Mouse (Mus musculus) spleen, postnatal 4 days (tissue): ENCODE measurements around the gene Zfp429.
A peak's percentile ranks its signal among the peaks of the same experiment; 100 is the strongest.
"Not testable (repeated sequence)": the region's sequence is repeated elsewhere in the genome, so short reads cannot be mapped to it uniquely, and the experiment has no call there.

ENCODE experiments used
- DNase-seq, 2 experiments: peaks; one replicate each; pipeline ENCODE4 v3.0.0; 2022; ENCODE audit warnings: low spot score in 2 of 2

Zfp429 gene

DNA sequence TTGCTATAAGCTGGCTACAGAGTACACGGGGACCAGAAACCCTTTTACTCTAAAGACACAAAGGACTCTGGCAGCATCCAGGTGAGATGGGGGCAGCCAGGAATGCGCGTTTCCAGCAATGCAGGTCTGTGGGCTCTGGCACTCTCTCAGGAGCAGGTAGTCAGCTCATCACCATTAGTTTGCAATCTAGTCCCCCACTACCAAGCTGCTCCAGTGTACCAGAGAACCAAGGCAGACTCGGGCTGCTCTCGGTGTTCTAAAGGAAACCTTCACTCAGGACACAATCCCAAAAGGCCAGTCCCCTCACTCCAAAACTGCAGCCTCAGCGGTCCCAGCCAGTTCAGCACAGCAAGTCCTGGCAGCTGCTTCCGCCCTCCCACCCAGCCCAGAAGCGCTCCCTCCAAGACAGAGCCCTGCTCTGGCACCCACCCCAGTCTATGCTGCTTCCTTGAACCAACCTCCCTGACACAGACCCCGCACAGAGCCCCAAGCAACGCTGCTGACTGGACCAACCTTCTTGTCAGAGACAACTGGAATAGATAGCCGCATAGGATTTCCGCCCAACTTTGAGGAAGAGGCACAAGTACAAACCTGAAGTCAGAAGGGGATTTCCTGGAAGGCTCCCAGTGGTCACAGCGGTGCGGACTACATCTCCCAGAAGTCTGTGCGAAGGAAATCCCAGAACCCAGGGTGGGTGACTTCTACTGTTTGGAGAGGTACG lies at the start of gene Zfp429:
Gene Zfp429, minus strand, starts transcription at position 637 of the 721 bp plus-strand sequence.
- peak; percentile 56 to 72 for DNase-seq

DNA sequence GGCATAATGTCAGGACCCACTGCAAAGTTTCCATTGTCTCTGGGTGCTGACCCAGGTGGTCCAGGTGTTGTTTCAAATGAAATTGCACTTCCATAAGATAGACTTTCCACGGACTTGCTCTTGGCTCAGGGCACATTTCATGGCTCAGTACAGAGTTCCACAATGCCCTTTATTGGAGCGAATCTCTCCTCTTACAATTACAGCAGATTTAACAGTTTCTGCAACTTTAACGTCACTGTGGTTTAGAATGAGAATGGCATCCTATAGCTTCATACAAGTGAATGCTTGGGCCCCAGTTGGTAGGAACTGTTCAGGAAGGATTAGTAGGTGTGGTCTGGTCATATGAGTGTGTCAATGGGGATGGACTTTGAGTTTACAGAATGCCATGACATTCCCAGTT lies 37.5 kb upstream of the Zfp429 start:
- not testable (repeated sequence) for DNase-seq

DNA sequence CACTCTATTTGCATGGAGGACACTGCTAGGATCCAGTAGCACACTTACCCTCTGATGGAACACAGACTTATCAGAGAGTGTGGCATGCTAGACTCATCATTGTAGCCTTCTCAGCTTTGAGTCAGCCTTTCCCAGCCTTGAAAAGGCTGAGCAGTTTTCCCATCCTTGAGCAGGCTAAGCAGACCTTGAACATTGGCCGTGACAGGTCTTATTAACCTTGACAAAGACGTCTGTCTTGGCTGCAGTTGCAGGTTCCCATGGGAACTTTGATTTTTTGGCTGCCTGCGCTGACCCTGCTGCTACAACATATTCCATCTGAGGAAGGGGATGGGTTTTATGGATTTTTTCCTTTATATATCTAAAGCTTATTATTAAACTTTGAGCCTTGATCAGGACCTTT lies 28.5 kb upstream of the Zfp429 start:
- no peak for DNase-seq

DNA sequence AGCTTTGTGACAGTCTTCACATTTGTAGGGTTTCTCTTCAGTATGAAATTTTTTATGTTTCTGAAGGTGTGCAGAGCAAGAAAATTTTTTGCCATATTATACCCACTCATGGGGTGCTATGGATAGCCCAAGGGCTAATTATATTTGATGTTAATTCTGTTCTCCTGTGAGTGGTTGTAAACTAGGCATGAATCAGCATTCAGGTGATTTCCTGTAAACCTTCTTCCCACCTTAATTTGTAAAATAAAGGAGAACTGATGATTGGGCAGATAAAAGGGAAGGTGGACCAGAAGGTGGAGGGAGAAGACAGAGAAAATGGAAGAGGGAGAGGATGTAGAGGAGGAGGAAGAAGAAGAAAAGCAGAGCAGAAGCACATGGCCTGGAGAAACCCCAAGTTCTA lies 26.1 kb upstream of the Zfp429 start:
- not testable (repeated sequence) for DNase-seq

DNA sequence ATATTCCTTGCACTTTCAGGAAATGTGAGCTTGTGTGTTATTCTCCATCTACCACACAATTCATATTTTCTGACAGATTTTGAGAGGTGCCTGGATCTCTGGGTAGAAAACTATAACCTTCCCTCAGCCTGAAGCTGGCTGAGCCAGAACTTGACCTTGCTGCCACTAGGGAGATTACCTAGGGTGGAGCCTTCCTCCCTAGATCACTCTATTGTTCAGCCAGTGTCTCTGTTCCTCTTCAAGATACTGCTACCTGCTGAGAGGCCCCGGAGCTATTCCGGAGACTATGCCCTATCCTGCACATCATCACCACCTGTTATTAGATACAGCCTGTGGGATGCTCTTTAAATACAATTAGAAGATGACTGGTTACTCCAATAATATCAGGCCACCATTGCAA lies 22.9 kb upstream of the Zfp429 start:
- not testable (repeated sequence) for DNase-seq

DNA sequence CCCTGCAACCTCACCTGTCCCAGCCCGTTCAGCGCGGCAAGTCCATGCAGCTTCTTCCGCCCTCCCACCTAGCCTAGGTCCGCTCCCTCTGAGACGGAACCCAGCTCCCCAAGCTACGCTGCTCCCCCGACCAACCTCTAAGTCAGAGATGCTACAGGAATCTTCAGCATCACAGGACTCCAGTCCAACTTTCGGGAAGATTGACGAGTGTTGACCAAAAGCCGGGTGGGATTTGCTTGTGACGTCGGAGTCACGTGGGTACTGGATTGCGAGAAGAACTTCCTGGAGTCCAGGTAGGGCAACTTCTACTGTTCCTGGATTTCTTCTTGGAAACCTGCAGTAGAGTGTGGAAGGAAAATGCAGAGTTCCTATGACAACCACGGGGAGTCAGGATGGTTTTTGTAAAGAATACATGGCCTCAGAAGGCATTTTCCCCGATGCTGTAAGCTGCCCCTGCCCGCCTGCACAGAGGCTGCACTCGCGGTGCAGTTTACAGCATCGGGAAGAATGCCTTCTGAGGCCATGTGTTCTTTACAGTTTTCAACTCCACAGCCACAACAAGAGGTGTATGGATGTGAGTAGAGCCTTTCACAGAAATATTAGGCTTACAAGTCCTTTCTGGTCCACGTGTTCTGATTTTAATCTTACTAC lies 21.7 kb upstream of the Zfp429 start, which contains the start of gene Zfp459:
Gene Zfp459, minus strand, starts transcription at position 212 of the 651 bp plus-strand sequence.
- DNase-seq = peak; percentile 13 to 66

DNA sequence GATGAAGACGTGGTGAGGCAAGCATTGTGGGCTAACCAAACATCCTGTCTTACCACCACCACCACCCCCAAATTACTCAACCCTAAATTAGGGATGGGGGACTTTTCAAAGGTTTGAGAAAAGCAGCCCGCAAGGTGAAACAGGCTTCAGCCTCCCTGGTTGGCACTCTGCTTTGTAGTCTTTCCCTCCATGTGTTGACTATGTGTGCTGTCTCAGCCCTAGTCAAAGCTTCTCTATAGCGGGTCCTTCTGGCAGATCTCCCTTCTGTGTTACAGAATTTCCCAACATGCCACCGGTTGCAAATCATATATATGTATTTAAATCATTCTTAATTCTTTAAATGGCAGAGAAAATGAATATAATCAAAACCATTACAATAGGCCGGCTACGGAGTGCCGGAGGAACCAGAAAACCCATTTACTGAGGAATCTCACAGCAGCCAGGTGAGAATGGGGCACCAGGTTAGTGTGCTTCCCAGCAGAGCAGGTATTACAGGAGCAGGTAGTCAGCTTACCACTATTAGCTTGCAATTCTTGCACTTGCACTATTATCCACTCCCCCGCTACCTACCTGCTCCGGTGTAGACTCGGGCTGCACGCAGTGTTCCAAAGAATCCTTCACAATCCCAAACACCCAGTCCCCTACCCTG lies 21.1 kb upstream of the Zfp429 start:
- DNase-seq = no peak

DNA sequence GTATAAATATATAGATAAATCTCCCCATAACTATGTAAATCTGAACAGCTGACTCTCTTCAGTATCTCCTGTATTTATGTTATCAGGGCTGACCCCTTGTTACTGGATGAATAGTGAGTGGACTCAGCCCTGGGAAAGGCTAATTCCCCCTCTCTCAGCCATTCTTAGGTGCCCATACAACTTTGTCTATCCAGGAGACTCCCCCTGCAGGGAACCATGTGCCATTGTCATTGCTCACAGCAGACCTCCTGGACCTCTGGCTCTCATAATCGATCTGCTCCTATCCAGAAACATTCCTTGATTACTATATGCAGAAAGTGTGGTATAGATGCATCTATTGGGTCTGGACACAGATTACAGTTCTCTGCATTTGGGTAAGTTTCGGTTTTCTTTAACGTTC lies 17.2 kb upstream of the Zfp429 start:
- no peak for DNase-seq

DNA sequence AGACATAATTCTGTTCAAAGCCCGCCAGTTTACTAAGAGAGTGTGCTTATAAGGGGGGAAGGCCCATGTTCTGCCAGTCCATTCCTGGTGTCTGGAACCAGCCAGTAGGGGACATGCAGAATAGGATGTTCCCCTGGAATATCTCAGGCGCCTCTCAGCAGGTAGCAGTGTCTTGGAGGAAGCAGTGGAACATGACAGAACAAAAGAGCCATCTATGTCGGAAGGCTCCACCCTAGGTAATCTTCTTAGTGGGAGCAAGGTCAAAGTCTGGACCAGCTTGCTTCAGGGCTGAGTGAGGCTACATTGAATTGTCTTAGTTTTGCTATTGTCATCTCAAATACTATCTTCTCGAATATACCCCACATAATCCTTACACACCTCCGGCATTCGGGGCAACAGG lies 16.1 kb upstream of the Zfp429 start:
- DNase-seq = no peak

DNA sequence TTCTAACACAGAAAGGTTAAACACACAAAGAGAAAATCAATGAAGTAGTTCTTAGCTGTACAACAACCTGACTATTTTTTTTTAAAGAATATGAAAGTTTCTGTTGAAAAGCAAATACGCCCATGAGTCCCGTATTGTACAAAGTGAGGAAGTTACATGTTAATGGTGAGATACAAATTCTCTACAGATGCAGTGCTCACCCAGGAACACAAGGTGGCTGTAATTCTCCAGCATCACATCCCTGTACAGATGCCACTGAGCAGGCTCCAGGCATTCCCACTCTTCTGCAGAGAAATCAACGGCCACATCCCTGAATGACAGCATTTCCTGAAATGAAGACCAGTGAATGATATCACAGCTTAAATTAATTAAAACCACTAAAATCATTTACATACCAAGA lies 14.0 kb upstream of the Zfp429 start:
- DNase-seq = not testable (repeated sequence)

DNA sequence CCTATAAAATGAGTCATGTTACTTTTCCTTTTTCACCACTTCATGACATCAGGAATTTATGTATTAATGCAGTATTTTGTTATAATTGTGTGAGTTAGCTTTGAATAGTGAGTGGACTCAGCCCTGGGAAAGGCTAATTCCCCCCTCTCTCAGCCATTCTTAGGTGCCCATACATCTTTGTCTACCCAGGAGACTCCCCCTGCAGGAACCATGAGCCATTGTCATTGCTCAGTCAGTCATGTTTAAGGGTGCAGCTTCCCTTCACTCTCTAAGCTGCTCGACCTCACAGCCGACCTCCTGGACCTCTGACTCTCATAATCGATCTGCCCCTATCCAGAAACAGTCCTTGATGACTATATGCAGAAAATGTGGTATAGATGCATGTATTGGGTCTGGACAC lies 23.4 kb downstream of the Zfp429 start:
- not testable (repeated sequence) for DNase-seq

DNA sequence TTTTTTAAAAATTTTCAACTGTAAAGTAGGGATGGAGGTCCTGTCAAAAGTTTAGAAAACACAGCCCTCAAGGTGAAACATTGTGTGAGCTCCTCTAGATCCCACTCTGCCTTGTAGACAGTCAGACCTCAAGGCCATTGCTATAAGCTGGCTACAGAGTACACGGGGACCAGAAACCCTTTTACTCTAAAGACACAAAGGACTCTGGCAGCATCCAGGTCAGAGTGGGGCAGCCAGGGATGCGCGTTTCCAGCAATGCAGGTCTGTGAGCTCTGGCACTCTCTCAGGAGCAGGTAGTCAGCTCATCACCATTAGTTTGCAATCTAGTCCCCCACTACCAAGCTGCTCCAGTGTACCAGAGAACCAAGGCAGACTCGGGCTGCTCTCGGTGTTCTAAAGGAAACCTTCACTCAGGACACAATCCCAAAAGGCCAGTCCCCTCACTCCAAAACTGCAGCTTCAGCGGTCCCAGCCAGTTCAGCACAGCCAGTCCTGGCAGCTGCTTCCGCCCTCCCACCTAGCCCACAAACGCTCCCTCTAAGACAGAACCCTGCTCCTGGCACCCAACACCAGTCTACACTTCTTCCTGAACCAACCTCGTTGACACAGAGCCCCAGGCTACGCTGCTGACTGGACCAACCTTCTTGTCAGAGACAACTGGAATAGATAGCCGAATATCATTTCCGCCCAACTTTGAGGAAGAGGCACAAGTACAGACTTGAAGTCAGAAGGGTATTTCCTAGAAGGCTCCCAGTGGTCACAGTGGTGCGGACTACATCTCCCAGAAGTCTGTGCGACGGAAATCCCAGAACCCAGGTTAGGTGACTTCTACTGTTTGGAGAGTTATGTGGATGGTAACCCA lies 24.3 kb downstream of the Zfp429 start, which contains the start of the genes Gm28041 and Zfp456:
Gene Gm28041, minus strand, starts transcription at position 684 of the 862 bp plus-strand sequence.
Gene Zfp456, minus strand, starts transcription at position 761 of the 862 bp plus-strand sequence.
- peak; percentile 62 to 70 for DNase-seq

DNA sequence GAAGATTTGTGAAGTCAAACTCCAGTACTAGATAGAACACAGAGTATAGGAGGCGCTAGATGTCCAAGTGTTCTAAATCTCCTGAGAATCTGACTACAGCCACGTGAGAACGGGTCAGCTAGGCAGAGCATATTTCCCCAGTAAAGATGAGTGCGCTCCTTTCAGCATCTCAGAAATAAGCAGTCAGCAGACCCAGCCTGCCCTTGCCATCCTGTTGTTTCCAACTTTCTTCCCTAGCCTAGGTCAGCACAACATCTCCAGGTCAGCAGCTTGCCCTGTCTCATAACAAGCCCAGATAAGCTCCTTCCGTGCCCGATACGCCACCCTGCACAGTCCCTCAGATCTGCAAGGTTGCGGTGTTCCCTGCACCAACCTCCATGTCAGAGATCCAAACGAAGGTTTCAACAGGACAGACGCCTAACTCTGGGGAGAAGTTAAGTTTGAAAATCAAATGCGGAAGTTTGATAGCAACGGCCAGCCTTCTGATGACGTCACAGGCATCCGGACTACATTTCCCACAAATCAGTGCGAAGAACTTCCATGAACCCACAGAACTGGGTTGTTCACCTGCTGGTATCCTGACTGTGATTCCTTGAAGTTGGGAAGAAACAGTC lies 39.4 kb downstream of the Zfp429 start, which contains the start of the genes Gm28044 and Zfp953:
Gene Gm28044, minus strand, starts transcription at position 406 of the 614 bp plus-strand sequence.
Gene Zfp953, minus strand, starts transcription at position 475 of the 614 bp plus-strand sequence.
- peak; percentile 83 to 88 for DNase-seq

DNA sequence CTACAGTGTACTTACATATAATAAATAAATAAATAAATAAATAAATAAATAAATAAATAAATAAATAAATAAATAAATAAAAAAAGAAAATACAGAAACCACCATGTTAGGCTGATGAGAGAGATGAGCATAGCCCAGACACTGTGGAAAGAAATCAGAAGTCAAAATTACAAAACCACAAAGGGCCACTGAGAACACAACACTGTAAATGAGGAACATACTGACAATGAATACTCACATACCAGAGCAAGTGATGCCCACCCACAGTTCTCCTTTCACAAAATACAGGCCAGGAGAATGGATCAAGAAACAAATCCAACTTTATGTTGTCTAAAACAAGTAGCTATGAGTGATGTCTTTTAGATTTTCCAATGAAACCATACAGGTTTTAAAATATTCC lies 47.8 kb downstream of the Zfp429 start:
- no peak for DNase-seq

DNA sequence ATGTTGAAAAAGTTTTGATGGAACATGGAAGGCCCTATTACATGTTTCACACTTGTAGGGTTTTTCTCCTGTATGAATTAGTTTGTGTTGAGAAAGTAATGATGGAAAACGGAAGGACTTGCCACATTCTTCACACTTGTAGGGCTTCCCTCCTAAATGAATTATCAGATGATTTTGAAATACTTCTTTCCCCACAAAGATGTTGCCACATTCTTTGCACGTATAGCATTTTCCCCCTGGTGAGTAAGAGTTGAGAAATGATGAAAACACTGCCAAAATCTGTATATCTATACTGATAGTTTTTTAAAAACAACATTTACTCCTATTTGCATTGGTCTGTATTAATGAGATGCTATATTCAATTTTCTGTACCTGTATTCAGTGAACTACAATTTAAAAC lies 56.2 kb downstream of the Zfp429 start:
- DNase-seq = no peak
